Comparison of ENCODE assay signal across 10 mouse cellular contexts in the genomic region with DNA sequence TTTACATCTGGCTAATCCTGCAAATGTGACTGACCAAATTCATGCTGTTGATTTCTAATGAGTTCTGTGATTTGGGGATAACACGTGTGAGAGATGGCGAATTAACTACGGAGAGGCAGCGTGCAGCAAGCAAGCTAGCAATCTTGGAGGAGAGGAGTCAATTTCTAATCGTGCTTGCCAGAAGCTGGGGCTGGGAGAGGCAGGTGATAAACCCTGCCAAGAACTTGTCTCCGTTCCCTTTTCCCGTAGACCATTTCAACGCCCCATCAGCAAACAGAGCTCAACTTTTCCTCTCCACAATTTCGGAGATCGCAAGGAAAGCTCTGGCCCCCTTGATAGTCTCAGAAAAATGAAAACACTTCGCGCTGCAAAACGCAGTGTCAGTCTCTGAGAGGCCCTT.
A peak's percentile ranks its signal among the peaks of the same experiment; 100 is the strongest.
DNase-seq lines count a peak whose midpoint lies in the region; ATAC-seq and TF ChIP-seq lines count a peak whose summit lies in the region.
"Had no signal": no experiment of that assay in that cellular context is flagged by ENCODE, and none has a peak within 500 bp of the region (broad histone marks: within the 10 kb centered on the region; RNA-seq: fewer than 3 reads in every experiment).

No protein-coding gene starts in this region.

- no peak; the same call in 1 of the 2 replicates for ATAC-seq in embryonic facial prominence, embryonic 15.5 days (ENCODE audit: insufficient number of reproducible peaks, low FRiP score, low TSS enrichment, low read depth)
- ATAC-seq in heart, embryonic 16.5 days (replicated peaks; ENCODE audit: extremely low read depth, insufficient read depth, low FRiP score) = peak; percentile 49; the same call in 1 of the 2 replicates
- no peak for ATAC-seq in midbrain, embryonic 11.5 days (ENCODE audit: low FRiP score)

- no peaks in the 10 kb centered on the region for H3K4me1 ChIP-seq in kidney, adult 2 months (ENCODE audit: control insufficient read depth, insufficient read depth, low read length)
- H3K4me1 ChIP-seq in embryonic facial prominence, embryonic 15.5 days = peaks cover 31% of the 10 kb centered on the region
- H3K4me1 ChIP-seq in heart, embryonic 16.5 days (ENCODE audit: control insufficient read depth, insufficient read depth, low read length) = peaks cover 29% of the 10 kb centered on the region
- peaks cover 37% of the 10 kb centered on the region for H3K4me1 ChIP-seq in midbrain, embryonic 11.5 days (ENCODE audit: control insufficient read depth, insufficient read depth, low read length)

- no peak for TF ChIP-seq CTCF in kidney, adult 2 months (conservative IDR thresholded peaks at IDR 0.05; ENCODE audit: insufficient read depth, insufficient read length, low read depth, low read length)

- 53% methylated on average over 13 of the region's 13 CpGs for WGBS in kidney, adult 2 months
- WGBS in embryonic facial prominence, embryonic 15.5 days = 21% methylated on average over 13 of the region's 13 CpGs
- WGBS in heart, embryonic 16.5 days = 13% methylated on average over 13 of the region's 13 CpGs
- WGBS in midbrain, embryonic 11.5 days = 48% methylated on average over 13 of the region's 13 CpGs

- H3K9me3 ChIP-seq in embryonic facial prominence, embryonic 15.5 days (replicated peaks) = no peaks in the 10 kb centered on the region
- H3K9me3 ChIP-seq in heart, embryonic 16.5 days (replicated peaks; ENCODE audit: control insufficient read depth, low read length) = peaks cover 5% of the 10 kb centered on the region
- no peaks in the 10 kb centered on the region for H3K9me3 ChIP-seq in midbrain, embryonic 11.5 days (ENCODE audit: control insufficient read depth, low read length)

- no peak for TF ChIP-seq POLR2A in kidney, adult 2 months (IDR thresholded peaks at IDR 0.05; ENCODE audit: low read depth, low read length)

- no peak overlapping the region for H3K27ac ChIP-seq in kidney, adult 2 months (ENCODE audit: insufficient read depth, low read depth, low read length)
- peak overlapping the region; percentile 58; the same call in 1 of the 2 replicates for H3K27ac ChIP-seq in embryonic facial prominence, embryonic 15.5 days (replicated peaks)
- H3K27ac ChIP-seq in heart, embryonic 16.5 days (ENCODE audit: low read length) = peak overlapping the region; percentile 45
- H3K27ac ChIP-seq in midbrain, embryonic 11.5 days (ENCODE audit: low read depth, low read length) = peak overlapping the region; percentile 6; the same call in 1 of the 2 replicates
- H3K27ac ChIP-seq: macrophage had no signal

- H3K36me3 ChIP-seq in kidney, adult 2 months (ENCODE audit: control insufficient read depth, insufficient read depth, low read length) = no peaks in the 10 kb centered on the region
- H3K36me3 ChIP-seq in embryonic facial prominence, embryonic 15.5 days = no peaks in the 10 kb centered on the region
- no peaks in the 10 kb centered on the region for H3K36me3 ChIP-seq in heart, embryonic 16.5 days (ENCODE audit: control insufficient read depth, insufficient read depth)
- H3K36me3 ChIP-seq in midbrain, embryonic 11.5 days (ENCODE audit: control insufficient read depth, insufficient read depth, low read length) = no peaks in the 10 kb centered on the region

- H3K9ac ChIP-seq in embryonic facial prominence, embryonic 15.5 days = no peak overlapping the region
- H3K9ac ChIP-seq in heart, embryonic 16.5 days (ENCODE audit: low read length) = peak overlapping the region; percentile 59
- H3K9ac ChIP-seq in midbrain, embryonic 11.5 days (ENCODE audit: low read length) = no peak overlapping the region

- peak; percentile 7 for DNase-seq in kidney, adult 2 months
- no peak for DNase-seq in kidney, adult 9 months
- DNase-seq in midbrain, embryonic 11.5 days (ENCODE audit: low spot score, missing footprints) = no peak
- no peak for DNase-seq in thymus, postnatal 4 days
- no peak for DNase-seq in testis, postnatal 14 days (ENCODE audit: low spot score)
- DNase-seq in retina, embryonic 14.5 days (ENCODE audit: low spot score) = no peak
- DNase-seq: spleen, adult 18-20 months had no signal

- no peaks in the 10 kb centered on the region for H3K27me3 ChIP-seq in kidney, adult 2 months (replicated peaks; ENCODE audit: control insufficient read depth, insufficient read depth, low read length)
- H3K27me3 ChIP-seq in embryonic facial prominence, embryonic 15.5 days = no peaks in the 10 kb centered on the region
- no peaks in the 10 kb centered on the region for H3K27me3 ChIP-seq in heart, embryonic 16.5 days (ENCODE audit: control insufficient read depth, insufficient read depth, low read length)
- H3K27me3 ChIP-seq in midbrain, embryonic 11.5 days (ENCODE audit: control insufficient read depth, insufficient read depth, low read length) = no peaks in the 10 kb centered on the region

- no peak overlapping the region; the same call in 1 of the 2 replicates for H3K4me2 ChIP-seq in embryonic facial prominence, embryonic 15.5 days (replicated peaks)
- peak overlapping the region; percentile 55 for H3K4me2 ChIP-seq in heart, embryonic 16.5 days (ENCODE audit: low read depth, low read length)
- no peak overlapping the region for H3K4me2 ChIP-seq in midbrain, embryonic 11.5 days

- no peak overlapping the region for H3K4me3 ChIP-seq in kidney, adult 2 months (ENCODE audit: insufficient read depth, low read depth, low read length)
- no peak overlapping the region for H3K4me3 ChIP-seq in embryonic facial prominence, embryonic 15.5 days (replicated peaks)
- peak overlapping the region; percentile 36 for H3K4me3 ChIP-seq in heart, embryonic 16.5 days (ENCODE audit: low read length)
- H3K4me3 ChIP-seq in midbrain, embryonic 11.5 days (ENCODE audit: low read depth, low read length) = no peak overlapping the region
